Mouse (Mus musculus) limb, embryonic 11.5 days (tissue): ENCODE data around the gene Odf4. TPM values are rescaled to one million over a fixed set of nuclear protein-coding genes. Genes with fewer than 3 reads are reported as not detected.
A peak's percentile ranks its signal among the peaks of the same experiment; 100 is the strongest.
"Not testable (repeated sequence)": the region's sequence is repeated elsewhere in the genome, so short reads cannot be mapped to it uniquely, and the experiment has no call there.

Source experiments
- ATAC-seq: fragments of 200-750 bp; cut with Nextera tagmentation; 2 replicates; pipeline ENCODE4 v1.8.0; 2017; ENCODE audit warnings: low read depth; ENCODE audit not compliant: insufficient number of reproducible peaks, low FRiP score, low TSS enrichment
- DNase-seq: peaks from one replicate; pipeline ENCODE4 v3.0.0-alpha.2; 2015; ENCODE audit warnings: low spot score
- H3K27ac ChIP-seq: fragments of 300-500 bp; sonication (generic); replicated peaks from 2 replicates; pipeline ENCODE4 v1.5.1; 2014; ENCODE audit warnings: low read depth, mild to moderate bottlenecking, low read length
- H3K27me3 ChIP-seq: fragments of 300-500 bp; sonication (generic); 2 replicates; pipeline ENCODE4 v1.6.1; 2014; ENCODE audit warnings: mild to moderate bottlenecking, low read length, mixed read lengths; ENCODE audit not compliant: control insufficient read depth, insufficient read depth
- H3K36me3 ChIP-seq: fragments of 300-500 bp; sonication (generic); 2 replicates; pipeline ENCODE4 v1.6.1; 2014; ENCODE audit warnings: mild to moderate bottlenecking, low read length, moderate library complexity, mixed read lengths; ENCODE audit not compliant: control insufficient read depth, insufficient read depth
- H3K4me1 ChIP-seq: fragments of 300-500 bp; sonication (generic); 2 replicates; pipeline ENCODE4 v1.6.1; 2014; ENCODE audit warnings: low read length, mixed read lengths; ENCODE audit not compliant: control insufficient read depth, insufficient read depth
- H3K4me2 ChIP-seq: fragments of 300-500 bp; sonication (generic); 2 replicates; pipeline ENCODE4 v1.6.1; 2014; ENCODE audit warnings: low read depth, mild to moderate bottlenecking, moderate library complexity; ENCODE audit not compliant: severe bottlenecking
- H3K4me3 ChIP-seq: fragments of 300-500 bp; sonication (generic); 2 replicates; pipeline ENCODE4 v1.5.1; 2014; ENCODE audit warnings: low read depth, low read length
- H3K9ac ChIP-seq: fragments of 300-500 bp; sonication (generic); 2 replicates; pipeline ENCODE4 v1.6.1; 2014; ENCODE audit warnings: mild to moderate bottlenecking, low read length
- H3K9me3 ChIP-seq: fragments of 300-500 bp; sonication (generic); 2 replicates; pipeline ENCODE4 v1.6.1; 2016; ENCODE audit warnings: low read length; ENCODE audit not compliant: control insufficient read depth
- WGBS: fragments of 180-500 bp; shearing (Covaris S2); extraction: QIAGEN DNeasy Blood & Tissue Kit; methylation state at CpG from one replicate; pipeline ENCODE4 v1.1.7; 2014; 5-methylcytosine and 5-hydroxymethylcytosine counted together
- polyA plus RNA-seq: library from polyadenylated mRNA; unstranded; fragments of >200 nt; fragmentation: Nextera tagmentation; extraction: Ambion mirVana; gene quantifications from 2 replicates; pipeline ENCODE4 v1.2.1, GENCODE M21; 2014

Gene Odf4
- polyA plus RNA-seq = not detected in 2 replicates

DNA sequence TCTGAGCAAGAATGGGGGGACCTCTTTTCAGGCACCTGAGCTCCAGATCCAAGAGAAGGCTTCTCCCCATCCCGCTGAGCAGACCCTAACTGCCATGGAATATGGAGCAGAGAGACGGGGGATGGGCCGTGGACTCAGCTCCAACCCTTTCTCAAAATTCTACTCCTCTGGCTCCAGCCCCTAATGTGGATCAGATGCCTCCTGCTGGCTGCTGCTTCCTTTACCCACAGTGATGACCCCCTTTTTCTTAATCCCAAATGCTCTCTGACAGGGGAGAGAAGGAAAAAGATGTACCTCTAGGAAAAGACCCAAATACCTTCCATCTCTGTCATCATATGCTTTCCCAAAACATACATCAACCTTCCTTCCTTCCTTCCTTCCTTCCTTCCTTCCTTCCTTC is at the start of gene Odf4:
Odf4 (minus strand) TSS at position 101 of the 400 bp plus-strand sequence.
- no peak for DNase-seq
- H3K9me3 ChIP-seq = no peaks in the 10 kb centered on the region
- no peaks in the 10 kb centered on the region for H3K27me3 ChIP-seq
- no peak within 1 kb of the TSS for H3K4me2 ChIP-seq
- no peaks in the 10 kb centered on the region for H3K36me3 ChIP-seq
- H3K9ac ChIP-seq = no peak within 1 kb of the TSS
- 80% methylated on average over 3 of the region's 3 CpGs for WGBS
- no peaks in the 10 kb centered on the region for H3K4me1 ChIP-seq
- no peak for ATAC-seq
- H3K4me3 ChIP-seq = no peak within 1 kb of the TSS
- H3K27ac ChIP-seq = no peak within 1 kb of the TSS

DNA sequence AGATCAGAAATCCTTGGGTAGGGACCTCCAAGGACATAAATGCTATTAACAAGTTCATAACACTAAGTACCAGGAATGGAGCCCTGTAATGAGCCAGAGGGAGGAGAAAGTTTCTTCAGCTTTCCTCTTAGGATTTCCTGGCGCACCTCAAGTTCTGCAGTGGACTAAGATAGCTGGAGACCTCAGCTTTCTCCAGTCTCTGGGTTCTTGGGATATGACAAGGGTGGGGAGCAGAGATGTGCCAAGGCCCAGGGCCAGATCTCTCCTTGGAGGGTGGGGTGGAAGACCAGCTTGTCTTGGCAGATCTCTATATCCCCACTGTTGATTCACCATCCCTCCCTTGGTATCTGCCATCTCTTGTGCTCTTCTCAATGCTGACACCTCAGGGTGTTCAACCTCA is 48.7 kb upstream of the Odf4 start:
- Histone ChIP-seq H3K4me3 (no peak overlapping the region), H3K9ac (no peak overlapping the region), H3K27ac (no peak overlapping the region), H3K27me3 (no peaks in the 10 kb centered on the region), H3K9me3 (no peaks in the 10 kb centered on the region), H3K4me2 (no peak overlapping the region), H3K4me1 (peaks cover 5% of the 10 kb centered on the region; the same call in 1 of the 2 replicates), H3K36me3 (no peaks in the 10 kb centered on the region)
- WGBS = 90% methylated on average over 1 of the region's 1 CpGs
- ATAC-seq (no peak), DNase-seq (no peak)

GRCm38 (mm10) chr11:68975085-68975484 is 48.2 kb upstream of the Odf4 start, which contains the start of gene Rangrf:
TSS of gene Rangrf (minus strand) at chr11:68975185.
- H3K9ac ChIP-seq = no peak within 1 kb of the TSS
- H3K27ac ChIP-seq = no peak within 1 kb of the TSS
- 84% methylated on average over 7 of the region's 7 CpGs for WGBS
- no peaks in the 10 kb centered on the region for H3K27me3 ChIP-seq
- H3K9me3 ChIP-seq = no peaks in the 10 kb centered on the region
- peaks cover 5% of the 10 kb centered on the region; the same call in 1 of the 2 replicates for H3K4me1 ChIP-seq
- no peak within 1 kb of the TSS; the same call in 1 of the 2 replicates for H3K4me3 ChIP-seq
- DNase-seq (no peak), ATAC-seq (no peak)
- no peaks in the 10 kb centered on the region for H3K36me3 ChIP-seq
- peak within 1 kb of the TSS; percentile 62 for H3K4me2 ChIP-seq

DNA sequence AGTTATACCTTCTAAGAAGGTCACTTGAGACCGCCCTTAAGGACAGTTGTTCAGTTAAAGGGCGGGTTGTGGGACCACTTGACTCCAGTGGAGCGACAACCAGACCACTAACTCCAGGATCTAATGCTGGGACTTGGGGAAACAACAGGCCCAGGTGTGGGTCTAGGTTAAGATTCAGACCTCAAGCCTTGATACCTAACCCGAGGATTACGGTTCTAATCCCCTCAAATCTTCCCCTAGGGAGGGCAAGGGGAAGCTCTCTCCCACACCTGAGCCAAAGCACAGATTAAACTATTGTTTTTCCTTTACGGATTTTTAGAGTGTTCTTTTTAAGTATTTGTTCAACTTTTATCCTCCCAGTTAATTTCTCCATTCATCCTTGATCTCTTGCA is 47.2 kb upstream of the Odf4 start:
- Histone ChIP-seq H3K27me3 (no peaks in the 10 kb centered on the region), H3K27ac (no peak overlapping the region), H3K36me3 (no peaks in the 10 kb centered on the region), H3K4me3 (peak overlapping the region; percentile 41), H3K4me1 (peaks cover 5% of the 10 kb centered on the region; the same call in 1 of the 2 replicates), H3K9ac (no peak overlapping the region), H3K4me2 (peak overlapping the region; percentile 62), H3K9me3 (no peaks in the 10 kb centered on the region)
- 37% methylated on average over 6 of the region's 6 CpGs for WGBS
- DNase-seq (no peak), ATAC-seq (no peak; the same call in 1 of the 2 replicates)

DNA sequence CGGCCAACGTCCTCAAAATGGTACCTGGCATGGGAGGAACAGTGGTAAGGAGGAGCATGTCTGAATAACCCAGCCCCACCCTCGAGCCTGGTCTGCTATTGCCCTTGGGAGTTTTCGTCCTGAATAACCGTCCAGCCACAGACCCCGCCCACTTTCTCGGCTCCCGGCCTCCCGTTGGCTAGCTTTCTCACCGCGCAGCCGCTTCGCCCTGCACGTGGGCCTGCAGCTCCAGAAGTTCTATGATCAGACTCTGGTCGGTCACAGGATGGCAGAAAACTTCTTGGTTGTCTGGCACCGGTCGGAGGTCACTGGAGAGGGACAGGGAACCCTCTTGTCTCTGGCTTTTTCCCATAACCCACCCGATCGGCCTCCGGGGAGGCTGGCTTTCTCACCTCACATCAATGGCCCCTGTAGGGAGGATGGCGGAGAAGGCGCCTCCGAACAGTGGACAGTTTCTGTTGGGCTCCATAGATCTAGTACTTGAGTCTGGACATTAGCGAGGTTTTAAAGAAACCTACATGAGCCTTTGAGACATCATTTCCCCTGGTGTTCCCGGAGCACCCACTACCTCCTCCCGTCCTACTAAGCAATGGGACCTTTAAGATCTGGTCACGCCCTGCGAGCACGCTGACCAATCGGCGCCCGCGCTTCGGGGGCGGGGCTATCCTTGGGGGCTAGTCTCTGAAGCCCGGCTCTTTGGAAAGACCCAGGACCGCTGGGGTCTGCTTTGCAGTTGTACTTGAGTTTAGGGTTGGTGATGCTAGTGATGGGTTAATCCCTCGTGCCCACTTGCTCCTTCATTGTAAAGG is 46.6 kb upstream of the Odf4 start:
- H3K4me1 ChIP-seq, H3K27me3 ChIP-seq, H3K36me3 ChIP-seq, H3K9me3 ChIP-seq, H3K27ac ChIP-seq, H3K9ac ChIP-seq: not testable (repeated sequence)
- H3K4me2 ChIP-seq = peak overlapping the region; percentile 62
- ATAC-seq (peak; percentile 89), DNase-seq (peak; percentile 92)
- peak overlapping the region; percentile 41 for H3K4me3 ChIP-seq
- under 1% methylated on average over 37 of the region's 38 CpGs for WGBS

DNA sequence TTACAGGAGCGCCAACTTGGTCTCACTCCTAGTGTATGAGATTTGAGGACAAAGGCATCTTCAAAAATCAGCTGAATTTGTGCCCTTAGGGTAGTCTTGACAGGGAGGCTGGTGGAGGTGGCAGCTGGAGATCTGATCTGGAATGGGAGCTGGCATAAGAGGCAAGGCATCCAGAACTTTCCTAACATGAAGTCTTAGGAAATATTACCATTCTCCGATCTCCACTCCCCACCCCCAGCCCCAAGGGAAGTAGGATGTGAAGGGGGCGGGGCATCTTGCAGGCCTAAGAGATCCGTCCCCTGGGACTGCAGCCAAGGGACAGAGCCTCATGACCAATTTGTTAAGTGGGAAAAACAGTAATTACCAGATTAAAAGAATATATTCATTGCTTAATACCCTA is 43.4 kb upstream of the Odf4 start:
- DNase-seq = no peak
- H3K4me1 ChIP-seq = peaks cover 8% of the 10 kb centered on the region; the same call in 1 of the 2 replicates
- H3K4me2 ChIP-seq = no peak overlapping the region
- H3K27ac ChIP-seq = no peak overlapping the region
- H3K36me3 ChIP-seq = no peaks in the 10 kb centered on the region
- no peak for ATAC-seq
- H3K4me3 ChIP-seq = no peak overlapping the region
- no peak overlapping the region for H3K9ac ChIP-seq
- H3K9me3 ChIP-seq = no peaks in the 10 kb centered on the region
- 84% methylated on average over 4 of the region's 4 CpGs for WGBS
- H3K27me3 ChIP-seq = no peaks in the 10 kb centered on the region

DNA sequence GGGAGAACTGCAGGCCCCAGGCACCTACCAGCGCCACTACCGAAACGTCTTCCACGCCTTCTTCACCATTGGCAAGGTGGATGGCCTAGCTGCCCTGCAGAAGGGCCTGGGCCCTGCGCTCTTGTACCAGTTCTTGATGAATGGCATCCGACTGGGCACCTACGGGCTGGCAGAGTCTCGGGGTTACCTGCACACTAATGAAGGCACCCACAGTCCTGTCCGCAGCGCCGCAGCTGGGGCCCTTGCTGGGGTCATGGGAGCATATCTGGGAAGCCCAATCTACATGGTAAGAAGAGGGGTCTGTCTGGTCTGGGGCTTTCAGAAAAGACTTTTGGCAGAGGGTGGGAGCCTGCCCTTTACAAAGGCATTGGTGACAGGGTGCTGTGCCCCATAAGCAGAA is 41.9 kb upstream of the Odf4 start:
- H3K9ac ChIP-seq = no peak overlapping the region
- 86% methylated on average over 11 of the region's 11 CpGs for WGBS
- H3K27me3 ChIP-seq = no peaks in the 10 kb centered on the region

DNA sequence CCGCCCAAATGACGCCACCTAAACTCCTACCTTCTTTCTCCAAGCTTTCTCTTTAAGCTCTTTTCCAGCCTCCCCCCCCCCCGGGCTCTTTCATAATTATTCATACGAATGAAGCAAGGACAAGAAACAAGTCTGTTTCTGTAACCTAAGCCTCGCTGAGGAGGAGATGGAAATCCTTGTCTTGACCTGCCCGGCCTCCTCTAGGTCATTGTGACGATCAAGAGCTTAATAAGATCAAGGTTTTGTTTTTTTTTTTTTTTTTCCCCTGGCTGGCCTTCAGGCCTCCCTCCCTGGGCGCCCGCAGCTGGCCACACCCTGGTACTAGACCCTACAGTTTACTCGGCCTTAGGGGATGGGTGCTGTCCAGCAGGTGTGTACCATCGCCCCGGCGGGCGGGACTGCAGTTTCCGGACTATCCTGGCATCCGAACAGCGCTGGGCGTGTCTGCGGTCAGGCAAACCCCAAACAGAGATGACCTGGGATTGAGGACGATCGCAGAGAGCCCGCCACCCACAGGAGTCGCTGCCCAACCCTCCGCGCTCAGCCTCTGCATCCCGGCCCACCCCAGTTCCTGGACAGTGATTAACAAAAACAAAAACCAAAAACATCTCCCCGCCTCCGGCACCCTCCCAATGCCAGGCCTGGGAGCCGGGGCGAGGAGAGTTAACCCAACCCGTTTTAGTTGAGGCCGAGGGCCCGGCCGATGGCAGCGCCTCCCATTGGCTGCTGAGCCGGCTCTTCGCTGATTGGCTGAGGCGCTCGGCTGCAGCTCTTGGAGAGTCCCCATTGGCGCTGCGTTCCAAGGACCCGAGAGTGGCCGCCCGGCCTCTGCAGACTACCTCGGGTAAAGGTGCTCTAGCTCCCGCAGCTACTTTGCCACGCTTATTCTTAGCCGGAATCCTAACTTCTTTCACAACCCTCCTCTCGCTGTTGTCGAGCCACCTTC is 40.7 kb upstream of the Odf4 start, which contains the start of gene Slc25a35:
Slc25a35 (plus strand) TSS at position 795 of the 946 bp plus-strand sequence.
- H3K9ac ChIP-seq = peak within 1 kb of the TSS; percentile 27
- DNase-seq (peak; percentile 90), ATAC-seq (peak; percentile 95)
- H3K36me3 ChIP-seq = no peaks in the 10 kb centered on the region
- WGBS = under 1% methylated on average over 50 of the region's 50 CpGs
- H3K27me3 ChIP-seq = no peaks in the 10 kb centered on the region
- H3K4me2 ChIP-seq = peak within 1 kb of the TSS; percentile 81
- no peak within 1 kb of the TSS for H3K27ac ChIP-seq
- peaks cover 4% of the 10 kb centered on the region; the same call in 1 of the 2 replicates for H3K4me1 ChIP-seq
- H3K4me3 ChIP-seq = peak within 1 kb of the TSS; percentile 40
- no peaks in the 10 kb centered on the region for H3K9me3 ChIP-seq

More for the DNA sequence above, 41.9 kb upstream of the Odf4 start:
- DNase-seq (no peak), ATAC-seq (no peak)
- Histone ChIP-seq H3K4me2 (peak overlapping the region; percentile 81; the same call in 1 of the 2 replicates), H3K4me3 (no peak overlapping the region), H3K4me1 (peaks cover 8% of the 10 kb centered on the region; the same call in 1 of the 2 replicates), H3K27ac (no peak overlapping the region), H3K36me3 (no peaks in the 10 kb centered on the region), H3K9me3 (no peaks in the 10 kb centered on the region)
